In genomic region chr7:144585648-144586047, GRCm38 (mm10) we compare ENCODE assay signal across 8 mouse cellular contexts. TPM values are rescaled to one million over a fixed set of nuclear protein-coding genes. Genes with fewer than 3 reads are reported as not detected.
A peak's percentile ranks its signal among the peaks of the same experiment; 100 is the strongest.
DNase-seq lines count a peak whose midpoint lies in the region; ATAC-seq and TF ChIP-seq lines count a peak whose summit lies in the region.
"Had no signal": no experiment of that assay in that cellular context is flagged by ENCODE, and none has a peak within 500 bp of the region (broad histone marks: within the 10 kb centered on the region; RNA-seq: fewer than 3 reads in every experiment).

No protein-coding gene starts in this region.

- H3K4me1 ChIP-seq in midbrain, embryonic 14.5 days (ENCODE audit: control insufficient read depth, insufficient read depth, low read length): peaks cover 15% of the 10 kb centered on the region
- peaks cover 23% of the 10 kb centered on the region for H3K4me1 ChIP-seq in midbrain, embryonic 13.5 days (replicated peaks)

- no peaks in the 10 kb centered on the region for H3K9me3 ChIP-seq in midbrain, embryonic 14.5 days (ENCODE audit: control insufficient read depth, low read length)
- H3K9me3 ChIP-seq in midbrain, embryonic 13.5 days: no peaks in the 10 kb centered on the region
- H3K9me3 ChIP-seq: heart, embryonic 15.5 days had no signal

- no peaks in the 10 kb centered on the region for H3K27me3 ChIP-seq in midbrain, embryonic 14.5 days (ENCODE audit: control insufficient read depth, insufficient read depth, low read length)
- no peaks in the 10 kb centered on the region for H3K27me3 ChIP-seq in midbrain, embryonic 13.5 days
- H3K27me3 ChIP-seq in splenic B cell, adult 2 months (ENCODE audit: control insufficient read depth, insufficient read depth, low read length, poor library complexity, severe bottlenecking): no peaks in the 10 kb centered on the region

- no peaks in the 10 kb centered on the region for H3K36me3 ChIP-seq in midbrain, embryonic 14.5 days (ENCODE audit: control insufficient read depth, insufficient read depth, low read length)
- no peaks in the 10 kb centered on the region for H3K36me3 ChIP-seq in midbrain, embryonic 13.5 days
- no peaks in the 10 kb centered on the region for H3K36me3 ChIP-seq in splenic B cell, adult 2 months (ENCODE audit: control insufficient read depth, insufficient read depth, low read length, poor library complexity, severe bottlenecking)
- H3K36me3 ChIP-seq: heart, embryonic 15.5 days had no signal

- DNase-seq in midbrain, embryonic 14.5 days: peak; percentile 87
- DNase-seq in brain, adult 2 months (ENCODE audit: low read depth, low spot score): peak; percentile 29
- DNase-seq in gastrocnemius, adult 2 months: peak; percentile 74
- DNase-seq in layer of hippocampus, postnatal 14 days (ENCODE audit: low spot score in 2 of 2): peak; percentile 70 to 72
- peak; percentile 78 for DNase-seq in mesoderm, embryonic 11.5 days (ENCODE audit: low read depth, low spot score)
- peak; percentile 60 for DNase-seq in splenic B cell, adult 2 months (ENCODE audit: low read depth, low spot score)

- WGBS in midbrain, embryonic 14.5 days: 7% methylated on average over 6 of the region's 6 CpGs
- whole genome bisulfite sequencing in midbrain, embryonic 13.5 days: 9% methylated on average over 6 of the region's 6 CpGs

- TF ChIP-seq CTCF in gastrocnemius, adult 2 months (IDR thresholded peaks at IDR 0.05): peak; percentile 95

- no peak overlapping the region for H3K4me2 ChIP-seq in midbrain, embryonic 14.5 days (ENCODE audit: low read length)
- H3K4me2 ChIP-seq in midbrain, embryonic 13.5 days (replicated peaks): no peak overlapping the region
- H3K4me2 ChIP-seq: heart, embryonic 15.5 days had no signal

- intact Hi-C loops in gastrocnemius, adult 2 months (cut with DNase I): loop anchor here (1.0 to 10.0 kb wide), 3 partner anchors 191 to 371 kb away; no protein-coding TSS in a partner anchor

- no peak overlapping the region for H3K9ac ChIP-seq in midbrain, embryonic 14.5 days (replicated peaks; ENCODE audit: low read length)
- no peak overlapping the region for H3K9ac ChIP-seq in midbrain, embryonic 13.5 days (replicated peaks)
- H3K9ac ChIP-seq: heart, embryonic 15.5 days had no signal

- no peak overlapping the region for H3K4me3 ChIP-seq in midbrain, embryonic 14.5 days (replicated peaks; ENCODE audit: low read depth, low read length)
- H3K4me3 ChIP-seq in midbrain, embryonic 13.5 days (replicated peaks): no peak overlapping the region
- no peak overlapping the region for H3K4me3 ChIP-seq in gastrocnemius, adult 2 months
- H3K4me3 ChIP-seq: heart, embryonic 15.5 days had no signal

- no peak overlapping the region for H3K27ac ChIP-seq in midbrain, embryonic 14.5 days (replicated peaks; ENCODE audit: low read depth, low read length)
- no peak overlapping the region for H3K27ac ChIP-seq in midbrain, embryonic 13.5 days
- no peak overlapping the region for H3K27ac ChIP-seq in gastrocnemius, adult 2 months
- H3K27ac ChIP-seq: heart, embryonic 15.5 days had no signal

- no peak for ATAC-seq in midbrain, embryonic 14.5 days (ENCODE audit: low FRiP score, low TSS enrichment)
- no peak for ATAC-seq in midbrain, embryonic 13.5 days

RNA-seq across cellular contexts. Expression of gene Fadd, which starts 3.4 kb away (rescaled TPM):
- 4.2 and 6.1 TPM in 2 replicates for polyA plus RNA-seq in midbrain, embryonic 14.5 days (2014; fragmentation: Nextera tagmentation; extraction: Ambion mirVana)
- 5.3 and 6.0 TPM in 2 replicates for polyA plus RNA-seq in midbrain, embryonic 13.5 days (2015; fragmentation: Nextera tagmentation; extraction: Ambion mirVana)
- total RNA-seq in gastrocnemius, adult 2 months (2021): 1 to 10 TPM; 1.6 to 2.6 TPM
- 1 to 10 TPM; 2.5 to 2.9 TPM for total RNA-seq in layer of hippocampus, postnatal 14 days (2021)

RNA-seq across cellular contexts. Expression of gene Ppfia1, which starts 32.1 kb away (rescaled TPM):
- polyA plus RNA-seq in midbrain, embryonic 14.5 days (2014; fragmentation: Nextera tagmentation; extraction: Ambion mirVana): 28.3 and 33.3 TPM in 2 replicates
- polyA plus RNA-seq in midbrain, embryonic 13.5 days (2015; fragmentation: Nextera tagmentation; extraction: Ambion mirVana): 28.1 and 32.1 TPM in 2 replicates
- 10 to 100 TPM; 28.3 to 33.4 TPM for total RNA-seq in gastrocnemius, adult 2 months (2021)
- total RNA-seq in layer of hippocampus, postnatal 14 days (2021): 10 to 100 TPM; 37.8 to 37.9 TPM

Comparison
In these comparisons a context has a peak if more than half of its experiments do, and no peak if none do; other contexts are left out.
1. DNase-seq: peak in every context shown above with its lines; median percentile 87 in midbrain, embryonic 14.5 days; 78 in mesoderm, embryonic 11.5 days; 74 in gastrocnemius, adult 2 months; 71 in layer of hippocampus, postnatal 14 days; 60 in splenic B cell, adult 2 months; 29 in brain, adult 2 months.